Mouse (Mus musculus) cerebellum, postnatal 25 days (tissue): ENCODE data around the gene Filip1.

Source experiments
- DNase-seq, 2 experiments: peaks; one replicate each; pipeline ENCODE4 v3.0.0; 2021; ENCODE audit warnings: mixed read lengths in 2 of 2

The Filip1 gene

GRCm38 (mm10) chr9:79816013-79816412 lies 196.6 kb downstream of the Filip1 start:
- DNase-seq = no peak

GRCm38 (mm10) chr9:79814592-79814991 lies 198.1 kb downstream of the Filip1 start:
- DNase-seq = no peak

DNA sequence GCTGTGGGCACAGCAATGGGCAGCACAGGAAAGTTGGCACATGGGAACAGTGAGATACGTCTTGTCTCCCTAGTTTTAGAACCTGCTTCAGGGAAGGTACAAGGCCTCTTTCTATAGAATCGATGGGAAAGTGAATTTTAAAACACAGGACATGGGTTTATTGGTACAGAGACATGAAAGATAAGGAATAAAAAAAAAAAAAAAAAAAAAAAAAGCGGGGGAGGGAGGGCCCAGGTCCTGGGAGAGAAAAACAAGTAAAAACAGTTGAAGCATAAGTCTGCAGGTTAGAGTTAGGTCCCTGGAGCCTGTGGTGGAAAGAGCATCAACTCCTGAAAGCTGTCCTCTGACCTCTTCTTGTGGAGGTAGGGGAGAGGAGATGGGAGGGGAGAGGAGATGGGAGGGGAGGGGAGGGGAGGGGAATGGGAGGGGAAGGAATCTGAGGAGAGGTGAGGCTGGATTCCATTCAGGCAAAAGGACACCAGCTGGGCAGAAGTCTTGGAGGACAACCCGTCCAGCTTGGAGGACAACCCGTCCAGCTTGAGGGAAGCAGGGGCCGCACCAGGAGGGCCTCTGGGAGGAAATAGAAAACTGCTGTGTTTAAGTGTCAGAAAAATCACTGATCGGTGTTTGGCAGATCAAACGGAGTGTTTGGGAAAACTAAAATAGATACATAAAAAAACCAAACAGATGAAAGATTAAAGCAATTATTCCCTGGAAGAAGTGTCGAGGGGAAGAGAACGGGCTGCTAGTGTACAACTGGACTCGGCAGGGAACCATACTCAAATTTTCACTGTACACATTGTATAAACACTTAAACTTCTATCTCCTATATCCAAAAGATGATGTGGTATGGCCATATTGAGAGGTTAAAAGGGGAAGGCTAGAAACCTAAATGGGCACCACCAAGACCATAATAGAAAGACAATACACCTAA lies 201.4 kb downstream of the Filip1 start:
- DNase-seq = no peak

DNA sequence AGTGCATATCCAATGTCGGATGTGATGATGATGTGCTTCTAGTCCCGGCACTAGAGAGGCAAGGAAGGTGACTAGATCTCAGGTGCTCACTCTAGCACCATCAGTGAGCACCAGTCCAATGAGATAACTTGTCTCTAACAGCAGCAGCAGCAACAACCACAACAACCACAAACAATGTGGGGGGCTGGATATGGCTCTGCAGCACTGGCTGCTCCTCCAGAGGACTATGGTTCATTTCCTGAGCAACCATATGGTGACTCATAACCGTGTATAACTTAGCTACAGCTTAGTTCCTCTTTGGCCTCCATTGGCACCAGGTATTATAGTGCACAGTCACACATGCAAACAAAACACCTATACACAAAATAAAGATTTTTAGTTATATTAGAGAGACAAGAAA lies 202.1 kb downstream of the Filip1 start:
- no peak for DNase-seq

- no peak for DNase-seq
Observed at GRCm38 (mm10) chr9:79809411-79809810, 203.2 kb downstream of the Filip1 start.

GRCm38 (mm10) chr9:79807178-79807577 lies 205.5 kb downstream of the Filip1 start:
- DNase-seq = no peak

GRCm38 (mm10) chr9:79806317-79807075 lies 206.2 kb downstream of the Filip1 start:
- peak in 1 of 2 experiments; percentile 15 for DNase-seq

DNA sequence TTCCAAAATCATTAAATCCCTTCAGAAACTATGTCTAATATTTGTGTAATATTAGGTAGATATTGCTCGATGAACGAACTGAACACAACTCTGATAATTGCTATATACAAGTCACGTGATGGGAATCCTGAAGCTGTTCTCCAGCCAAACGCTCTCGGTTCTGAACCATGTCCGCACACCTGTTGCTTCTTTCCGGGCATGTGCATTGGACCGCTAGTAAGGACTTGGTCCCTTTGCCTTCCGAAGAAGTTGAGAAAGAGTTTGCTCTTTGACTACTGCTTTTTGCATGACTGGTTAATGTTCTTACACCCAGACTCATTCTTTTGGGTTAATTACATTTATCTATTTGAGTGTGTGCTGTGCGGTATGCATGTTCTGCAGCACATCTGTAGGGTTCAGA lies 207.2 kb downstream of the Filip1 start:
- DNase-seq = no peak

DNA sequence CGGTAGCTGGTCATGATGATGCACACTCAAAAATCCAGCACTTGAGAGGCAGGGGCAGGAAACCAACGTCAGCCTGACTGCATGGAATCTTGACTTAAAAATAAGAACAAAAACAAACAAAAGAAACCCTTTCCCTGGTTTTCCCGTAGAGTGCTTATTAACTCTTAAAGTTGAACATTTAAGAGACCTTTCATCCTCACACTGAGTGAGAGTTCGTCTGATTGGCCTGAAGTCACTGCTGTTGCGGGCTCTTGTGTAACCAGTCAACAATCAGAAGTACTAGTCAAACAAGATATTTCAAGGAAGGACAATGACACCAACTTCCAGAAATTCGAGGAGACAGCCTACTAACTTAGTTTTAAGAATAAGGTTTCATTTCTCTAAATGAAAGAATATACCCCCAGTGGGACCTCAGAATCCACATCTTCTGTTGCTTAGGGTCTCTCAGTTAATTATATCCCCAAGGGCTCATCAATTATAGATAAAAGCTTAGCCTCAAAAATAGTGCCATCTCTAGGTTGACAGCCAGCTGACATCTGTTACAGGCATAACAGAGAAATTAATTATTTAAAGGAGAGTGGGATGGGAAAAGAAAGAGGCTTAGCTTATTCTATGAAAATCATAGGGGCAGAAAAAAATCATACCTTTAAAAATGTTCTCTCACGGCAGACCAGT lies 216.1 kb downstream of the Filip1 start:
- DNase-seq = no peak

DNA sequence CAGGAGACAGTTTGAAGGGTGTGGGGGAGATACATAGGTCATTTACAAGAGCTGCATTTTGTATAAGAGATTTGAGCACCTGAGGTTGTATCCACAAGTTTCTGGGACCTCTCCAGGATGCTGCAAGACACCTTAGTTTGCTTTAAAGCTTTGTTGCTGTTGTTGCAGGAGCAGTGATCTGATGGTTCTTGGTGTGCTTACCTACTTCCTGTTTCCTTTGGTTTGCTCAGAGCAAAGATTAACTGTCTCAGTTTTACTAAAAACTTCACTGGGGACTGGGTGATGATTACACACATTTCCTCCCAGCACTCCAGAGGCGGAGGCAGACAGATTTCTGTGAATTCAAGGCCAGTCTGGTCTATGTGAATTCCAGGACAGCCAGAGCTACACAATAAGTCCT lies 217.6 kb downstream of the Filip1 start:
- no peak for DNase-seq

DNA sequence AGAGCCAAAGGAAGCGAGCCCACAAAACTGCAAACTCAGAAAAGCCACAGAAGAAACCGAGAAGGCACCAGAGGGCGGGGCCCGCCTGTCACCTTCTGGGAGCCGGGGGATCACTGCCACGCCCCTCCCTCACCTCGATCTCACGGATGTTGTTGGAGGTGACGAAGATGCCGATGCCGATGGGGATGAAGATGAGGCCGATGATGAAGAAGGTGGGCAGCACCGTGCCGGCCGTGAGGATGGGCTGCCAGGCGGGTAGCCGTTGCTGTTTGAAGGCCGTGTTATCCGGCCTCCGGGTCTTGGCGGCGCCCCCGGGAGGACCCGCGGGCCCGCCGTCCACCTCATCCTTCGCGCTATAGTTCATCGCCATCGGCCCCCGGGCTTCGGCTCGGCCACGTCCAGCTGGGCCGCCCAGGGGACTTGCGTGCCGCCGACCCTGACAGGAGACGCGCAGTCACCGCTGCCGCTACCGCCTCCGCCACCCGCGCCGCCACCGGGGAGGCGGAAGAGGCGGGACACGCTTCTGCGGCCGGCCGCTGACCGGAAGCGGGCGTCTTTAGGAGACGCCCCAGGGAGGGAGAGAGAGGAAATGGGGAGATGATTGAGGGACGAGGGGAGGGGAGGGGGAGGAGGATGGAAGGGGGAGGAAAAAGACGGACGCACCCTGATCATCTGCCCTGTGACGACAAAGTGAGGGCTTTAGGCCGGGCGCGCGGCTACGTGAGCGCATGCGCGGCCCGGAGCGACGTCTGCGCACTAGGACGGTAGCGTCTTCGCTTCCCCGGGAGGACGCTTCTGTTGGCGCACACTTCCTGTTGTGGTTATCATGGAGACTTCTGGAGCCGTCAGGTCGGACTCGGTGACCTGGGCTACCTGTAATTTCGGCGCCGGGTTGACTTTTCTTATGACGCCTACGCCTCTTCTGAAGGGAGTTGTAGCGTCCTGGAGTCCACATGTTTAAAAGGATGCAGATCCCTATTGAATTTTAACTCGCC lies 219.5 kb downstream of the Filip1 start, which contains the start of gene Tmem30a:
Tmem30a (minus strand) TSS at position 667 of the 995 bp plus-strand sequence.
- DNase-seq = peak; percentile 96 to 98

- no peak for DNase-seq
Observed at GRCm38 (mm10) chr9:79785794-79786085, 226.9 kb downstream of the Filip1 start.

GRCm38 (mm10) chr9:79784934-79785793 lies 227.5 kb downstream of the Filip1 start:
- no peak for DNase-seq

- no peak for DNase-seq
Observed at GRCm38 (mm10) chr9:79784439-79784838, 228.2 kb downstream of the Filip1 start.

GRCm38 (mm10) chr9:79779354-79779753 lies 233.3 kb downstream of the Filip1 start:
- no peak for DNase-seq

DNA sequence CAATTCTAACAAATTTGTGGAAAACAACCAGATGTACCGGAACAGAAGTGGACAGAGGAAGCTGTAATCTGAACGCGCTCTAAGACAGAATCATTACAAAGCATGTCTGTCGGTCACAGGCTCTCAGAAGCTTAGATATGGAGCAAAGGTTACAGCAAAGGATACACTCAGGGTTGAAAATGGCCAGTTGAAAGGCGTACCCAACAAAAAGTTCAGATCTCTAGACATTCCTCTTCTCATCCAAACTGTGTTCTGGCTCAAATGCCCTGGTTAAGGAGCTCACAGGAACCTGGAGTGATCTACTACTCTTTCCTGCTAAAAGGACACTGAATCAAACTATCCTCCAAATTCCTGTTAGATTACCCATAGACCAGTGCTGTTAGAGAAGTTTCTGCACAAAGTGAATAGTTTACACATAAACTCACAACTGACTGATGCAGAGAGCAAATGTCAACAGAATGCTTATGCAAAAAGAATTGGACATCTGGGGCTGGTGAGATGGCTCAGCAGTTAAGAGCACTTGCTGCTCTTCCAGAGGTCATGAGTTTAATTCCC lies 245.6 kb downstream of the Filip1 start:
- no peak for DNase-seq

GRCm38 (mm10) chr9:79765329-79765728 lies 247.3 kb downstream of the Filip1 start:
- no peak for DNase-seq
